Mouse (Mus musculus) neural tube, embryonic 14.5 days (tissue): ENCODE results near the gene Lekr1. TPM values are rescaled to one million over a fixed set of nuclear protein-coding genes. Genes with fewer than 3 reads are reported as not detected.

Experiments
- ATAC-seq: fragments of 200-750 bp; cut with Nextera tagmentation; 2 replicates; pipeline ENCODE4 v1.8.0; 2017; ENCODE audit warnings: low read depth, mild to moderate bottlenecking, moderate TSS enrichment, moderate library complexity
- H3K27ac ChIP-seq: fragments of 300-500 bp; sonication (generic); 2 replicates; pipeline ENCODE4 v1.5.1; 2014; ENCODE audit warnings: low read depth, mild to moderate bottlenecking, control low read depth, low read length, moderate library complexity, mixed read lengths
- H3K27me3 ChIP-seq: fragments of 300-500 bp; sonication (generic); 2 replicates; pipeline ENCODE4 v1.6.1; 2014; ENCODE audit warnings: low read length; ENCODE audit not compliant: control insufficient read depth, insufficient read depth
- H3K36me3 ChIP-seq: fragments of 300-500 bp; sonication (generic); 2 replicates; pipeline ENCODE4 v1.6.1; 2014; ENCODE audit warnings: low read length, mixed read lengths; ENCODE audit not compliant: control insufficient read depth, insufficient read depth
- H3K4me1 ChIP-seq: fragments of 300-500 bp; sonication (generic); 2 replicates; pipeline ENCODE4 v1.6.1; 2014; ENCODE audit warnings: low read length; ENCODE audit not compliant: control insufficient read depth, insufficient read depth
- H3K4me2 ChIP-seq: fragments of 300-500 bp; sonication (generic); 2 replicates; pipeline ENCODE4 v1.6.1; 2014; ENCODE audit warnings: mild to moderate bottlenecking, low read depth, low read length, control low read depth
- H3K4me3 ChIP-seq: fragments of 300-500 bp; sonication (generic); 2 replicates; pipeline ENCODE4 v1.5.1; 2014; ENCODE audit warnings: low read depth, low read length, control low read depth, mixed read lengths
- H3K9ac ChIP-seq: fragments of 300-500 bp; sonication (generic); replicated peaks from 2 replicates; pipeline ENCODE4 v1.6.1; 2014; ENCODE audit warnings: low read depth, mild to moderate bottlenecking, control low read depth, low read length, mixed read lengths
- H3K9me3 ChIP-seq: fragments of 300-500 bp; sonication (generic); 2 replicates; pipeline ENCODE4 v1.6.1; 2016; ENCODE audit warnings: low read length; ENCODE audit not compliant: control insufficient read depth
- WGBS: fragments of 180-500 bp; shearing (Covaris S2); extraction: QIAGEN DNeasy Blood & Tissue Kit; methylation state at CpG from one replicate; pipeline ENCODE4 v1.1.7; 2014; 5-methylcytosine and 5-hydroxymethylcytosine counted together
- polyA plus RNA-seq: library from polyadenylated mRNA; unstranded; fragments of >200 nt; fragmentation: Nextera tagmentation; extraction: Ambion mirVana; gene quantifications from 2 replicates; pipeline ENCODE4 v1.2.1, GENCODE M21; 2014

The Lekr1 gene
- 7.9 and 11.1 TPM in 2 replicates for polyA plus RNA-seq

DNA sequence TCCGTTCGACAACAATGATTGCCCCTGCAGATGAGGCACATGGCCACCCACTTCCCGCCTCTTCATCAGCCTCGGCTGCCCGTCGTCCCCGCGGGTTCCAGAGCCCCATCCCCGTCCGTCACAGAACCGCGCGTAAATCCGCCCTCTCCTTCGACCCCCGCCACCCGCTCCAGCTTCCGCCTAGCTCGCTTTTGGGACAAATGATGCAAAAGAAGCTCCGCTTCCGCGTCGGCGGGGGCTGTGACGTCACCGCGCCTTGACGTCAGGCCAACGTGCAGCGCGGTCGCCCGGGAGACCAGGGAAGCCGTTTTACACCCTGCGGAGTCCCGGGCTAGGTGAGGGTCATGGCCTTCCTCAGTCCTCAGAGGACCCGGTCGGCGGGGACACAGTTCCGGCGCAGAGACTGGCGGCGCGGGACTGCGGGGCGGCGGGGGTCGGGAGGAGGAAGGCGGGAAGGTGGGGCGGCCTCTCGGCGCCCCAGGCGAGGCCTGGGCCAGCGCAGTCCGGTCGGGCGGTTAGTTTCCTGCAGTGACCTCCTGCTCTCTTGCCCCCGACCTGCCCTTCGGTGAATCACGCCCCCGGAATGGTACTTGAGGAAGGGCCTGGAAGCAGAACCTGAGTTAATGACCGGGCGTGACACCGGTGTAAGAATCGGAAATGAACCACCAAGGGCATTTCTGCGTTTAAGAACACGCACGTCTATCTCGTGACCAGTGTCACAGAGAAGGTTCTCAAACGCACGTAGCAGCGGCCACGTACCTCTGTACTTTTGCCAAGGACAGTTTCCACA is at the start of gene Lekr1:
Gene Lekr1, plus strand, starts transcription at position 252 of the 790 bp plus-strand sequence.
- H3K36me3 ChIP-seq: no peaks in the 10 kb centered on the region

DNA sequence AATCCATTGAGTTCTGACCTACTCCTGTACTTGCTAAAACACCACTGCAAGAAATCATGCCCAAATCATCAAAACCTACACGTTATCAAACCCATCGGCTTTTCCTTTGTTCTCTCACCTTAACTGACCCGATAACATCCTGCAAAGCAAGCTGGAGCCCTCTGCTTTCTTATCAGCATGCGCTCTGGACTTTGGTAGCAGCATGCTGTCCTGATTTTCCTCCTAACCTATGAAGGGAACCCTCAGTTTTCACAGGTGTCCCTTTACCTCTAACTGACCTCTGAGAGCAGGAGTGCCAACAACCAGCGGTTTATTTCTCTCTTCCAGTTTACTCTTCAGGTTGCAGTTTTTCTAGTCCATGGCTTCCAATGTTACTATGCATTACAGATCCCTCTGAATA is 48.5 kb upstream of the Lekr1 start:
- Histone ChIP-seq H3K4me1 (no peaks in the 10 kb centered on the region), H3K4me3 (no peak overlapping the region), H3K27ac (no peak overlapping the region), H3K9ac (no peak overlapping the region), H3K36me3 (no peaks in the 10 kb centered on the region), H3K27me3 (no peaks in the 10 kb centered on the region), H3K9me3 (no peaks in the 10 kb centered on the region), H3K4me2 (no peak overlapping the region)
- 81% methylated on average over 5 of the region's 5 CpGs for WGBS
- no peak for ATAC-seq

More for the DNA sequence above, at the start of gene Lekr1:
- Histone ChIP-seq H3K4me2 (peak within 1 kb of the TSS; percentile 60), H3K27me3 (no peaks in the 10 kb centered on the region), H3K4me3 (peak within 1 kb of the TSS; percentile 55), H3K27ac (peak within 1 kb of the TSS; percentile 82), H3K9ac (peak within 1 kb of the TSS; percentile 58), H3K4me1 (no peaks in the 10 kb centered on the region), H3K9me3 (no peaks in the 10 kb centered on the region)
- 2% methylated on average over 61 of the region's 73 CpGs for WGBS
- peak; percentile 95 for ATAC-seq

DNA sequence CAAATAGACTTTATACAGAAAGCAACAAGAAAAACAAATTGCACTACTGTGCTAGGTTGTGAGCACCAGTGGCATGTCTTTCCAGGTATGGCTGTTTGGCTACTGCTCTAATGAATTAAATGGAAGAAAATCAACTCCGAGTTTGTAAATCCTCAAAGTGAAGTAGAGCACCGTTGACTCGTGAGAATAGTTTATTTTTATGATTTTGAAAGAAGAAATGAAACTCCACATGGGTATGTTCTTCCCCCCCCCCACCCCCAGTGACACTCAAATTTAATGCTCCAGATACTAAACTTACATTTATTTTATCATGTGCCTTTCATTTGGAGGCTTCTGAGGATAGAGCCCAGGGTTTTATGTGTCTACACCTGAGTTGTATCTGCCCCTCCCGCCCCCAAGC is 46.7 kb upstream of the Lekr1 start:
- no peak overlapping the region for H3K27ac ChIP-seq
- no peaks in the 10 kb centered on the region for H3K9me3 ChIP-seq
- H3K36me3 ChIP-seq: no peaks in the 10 kb centered on the region
- ATAC-seq: no peak
- no peak overlapping the region for H3K4me2 ChIP-seq
- no peaks in the 10 kb centered on the region for H3K4me1 ChIP-seq
- no peaks in the 10 kb centered on the region for H3K27me3 ChIP-seq
- no peak overlapping the region for H3K9ac ChIP-seq
- 91% methylated on average over 4 of the region's 4 CpGs for WGBS
- H3K4me3 ChIP-seq: no peak overlapping the region

DNA sequence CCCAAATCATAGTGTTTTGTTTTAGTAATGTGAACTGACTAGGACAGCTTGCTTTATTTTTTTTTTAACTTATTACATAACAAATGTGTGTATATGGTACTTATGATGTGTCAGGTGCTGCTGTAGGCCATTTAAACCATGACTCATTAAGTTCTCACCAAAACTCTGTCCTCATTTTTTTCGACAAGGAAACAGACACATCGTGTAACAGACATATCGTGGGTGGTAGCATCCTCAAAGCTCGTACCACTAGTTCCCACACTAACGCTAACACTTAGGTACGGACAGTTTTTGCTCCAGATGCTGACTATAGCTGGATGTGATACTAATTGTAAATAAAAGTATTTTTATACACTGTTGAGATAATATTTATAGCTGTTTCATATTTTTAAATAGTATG is 43.0 kb upstream of the Lekr1 start:
- H3K4me3 ChIP-seq: no peak overlapping the region
- H3K9me3 ChIP-seq: no peaks in the 10 kb centered on the region
- H3K36me3 ChIP-seq: no peaks in the 10 kb centered on the region
- no peaks in the 10 kb centered on the region for H3K4me1 ChIP-seq
- 97% methylated on average over 6 of the region's 6 CpGs for WGBS
- no peak overlapping the region for H3K27ac ChIP-seq
- no peak overlapping the region for H3K4me2 ChIP-seq
- no peaks in the 10 kb centered on the region for H3K27me3 ChIP-seq
- no peak for ATAC-seq
- no peak overlapping the region for H3K9ac ChIP-seq

DNA sequence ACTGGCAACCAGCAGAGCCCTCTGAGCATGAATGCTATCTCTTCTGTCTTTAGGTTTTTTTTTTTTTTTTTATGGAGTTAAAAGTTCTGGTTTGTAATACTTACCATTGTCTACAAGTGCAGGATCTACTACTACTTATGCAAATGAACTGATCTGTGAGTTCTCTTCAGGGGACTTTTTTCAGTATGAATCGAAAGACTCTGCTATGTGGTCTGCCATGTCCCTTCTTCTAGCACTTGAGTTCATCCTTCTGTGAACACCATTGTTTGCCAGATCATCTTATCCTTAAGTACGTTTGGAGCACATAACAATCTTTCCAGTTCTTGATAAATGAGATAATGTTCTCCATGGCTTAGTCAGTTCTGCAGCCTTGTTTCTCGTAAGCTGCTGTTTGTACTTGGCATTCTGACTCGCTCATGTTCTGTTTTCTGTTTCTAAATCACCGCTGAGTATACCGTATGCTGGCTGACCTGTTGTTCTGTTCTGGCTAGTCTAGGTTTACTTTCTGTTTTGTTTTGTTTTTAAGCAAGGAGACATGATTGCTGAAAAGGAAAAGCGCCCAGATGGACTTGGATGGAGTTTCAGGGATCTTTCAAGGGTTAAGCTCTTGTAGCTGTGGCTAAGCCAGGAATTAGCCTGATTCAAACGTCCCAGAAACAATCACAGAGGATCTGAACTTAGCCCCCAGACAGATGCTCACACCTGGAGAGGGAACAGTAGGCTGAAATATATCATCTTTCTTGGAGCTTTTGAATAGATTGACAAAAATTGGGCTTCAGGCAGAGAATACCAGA is 40.3 kb upstream of the Lekr1 start:
- no peak overlapping the region for H3K4me3 ChIP-seq
- no peak overlapping the region for H3K27ac ChIP-seq
- H3K4me2 ChIP-seq: no peak overlapping the region
- no peak overlapping the region for H3K9ac ChIP-seq
- H3K4me1 ChIP-seq: no peaks in the 10 kb centered on the region
- no peaks in the 10 kb centered on the region for H3K27me3 ChIP-seq
- no peak for ATAC-seq
- no peaks in the 10 kb centered on the region for H3K9me3 ChIP-seq
- 88% methylated on average over 8 of the region's 8 CpGs for WGBS
- H3K36me3 ChIP-seq: no peaks in the 10 kb centered on the region

DNA sequence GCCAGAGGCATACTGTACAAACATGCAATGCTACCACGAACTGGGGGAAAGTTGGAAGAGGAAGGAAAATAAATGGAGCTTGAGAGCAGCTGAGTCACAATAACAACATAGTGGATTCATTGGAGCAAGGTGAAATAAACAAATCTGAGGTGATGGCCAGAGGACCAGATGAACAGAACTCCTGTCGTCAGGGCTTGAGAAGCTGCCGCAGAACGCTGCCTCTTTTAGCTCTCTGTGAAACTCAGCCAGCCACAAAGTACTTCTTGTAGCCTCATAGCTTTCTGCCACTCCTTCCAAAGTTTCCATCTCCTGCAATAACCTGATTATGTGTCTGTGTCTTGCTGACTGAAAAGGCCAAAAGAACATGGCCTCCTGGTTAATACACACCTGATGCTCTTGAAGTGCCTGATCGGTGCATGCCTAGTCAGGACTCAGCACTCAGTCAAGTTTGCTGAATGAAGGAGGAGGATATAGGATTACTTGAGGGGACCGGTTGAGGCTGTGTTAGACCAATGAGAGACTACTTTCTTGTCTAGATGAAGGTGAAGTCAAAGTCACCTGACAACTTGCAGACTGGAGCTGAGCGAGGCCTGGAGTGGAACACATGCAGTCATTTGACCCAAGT is 39.6 kb upstream of the Lekr1 start:
- Histone ChIP-seq H3K4me1 (no peaks in the 10 kb centered on the region), H3K27me3 (no peaks in the 10 kb centered on the region), H3K4me3 (no peak overlapping the region), H3K27ac (no peak overlapping the region), H3K9ac (no peak overlapping the region), H3K4me2 (no peak overlapping the region), H3K9me3 (no peaks in the 10 kb centered on the region), H3K36me3 (no peaks in the 10 kb centered on the region)
- ATAC-seq: no peak
- 92% methylated on average over 7 of the region's 7 CpGs for WGBS

DNA sequence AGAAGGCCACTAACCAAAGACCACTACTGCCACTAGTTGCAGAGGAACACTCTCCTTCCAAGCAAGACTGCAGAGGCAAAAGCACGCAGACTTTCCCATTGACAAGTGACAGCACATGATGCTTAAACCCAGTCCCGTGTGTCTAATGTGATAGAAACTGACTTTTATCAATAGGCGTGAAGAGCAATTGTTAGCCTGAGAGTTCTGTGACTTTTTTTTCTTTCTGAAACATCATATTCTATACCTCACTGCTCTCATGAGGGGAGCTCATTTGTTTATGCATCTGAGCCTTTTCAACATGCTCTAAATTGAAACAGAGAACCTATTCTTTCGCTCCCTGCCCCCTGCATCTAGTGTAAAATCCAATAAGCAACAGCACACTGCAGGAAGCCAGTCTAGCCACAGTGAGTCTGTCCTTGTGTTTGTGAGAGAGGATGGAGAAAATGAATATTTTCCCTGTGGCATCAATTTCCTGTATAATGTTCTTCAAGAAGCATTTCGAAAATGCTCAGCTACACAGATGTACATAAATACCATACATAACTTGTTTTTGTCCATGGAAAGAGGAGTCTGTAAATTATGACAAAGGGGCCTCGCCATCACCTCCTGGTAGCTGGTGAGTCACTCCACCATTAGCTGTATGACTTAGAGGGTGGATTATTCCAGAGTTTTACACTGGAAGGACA is 38.9 kb upstream of the Lekr1 start:
- no peak for ATAC-seq
- Histone ChIP-seq H3K4me2 (no peak overlapping the region), H3K27ac (no peak overlapping the region), H3K9ac (no peak overlapping the region), H3K27me3 (no peaks in the 10 kb centered on the region), H3K4me1 (no peaks in the 10 kb centered on the region), H3K36me3 (no peaks in the 10 kb centered on the region), H3K4me3 (no peak overlapping the region), H3K9me3 (no peaks in the 10 kb centered on the region)
- 43% methylated on average over 6 of the region's 6 CpGs for WGBS

DNA sequence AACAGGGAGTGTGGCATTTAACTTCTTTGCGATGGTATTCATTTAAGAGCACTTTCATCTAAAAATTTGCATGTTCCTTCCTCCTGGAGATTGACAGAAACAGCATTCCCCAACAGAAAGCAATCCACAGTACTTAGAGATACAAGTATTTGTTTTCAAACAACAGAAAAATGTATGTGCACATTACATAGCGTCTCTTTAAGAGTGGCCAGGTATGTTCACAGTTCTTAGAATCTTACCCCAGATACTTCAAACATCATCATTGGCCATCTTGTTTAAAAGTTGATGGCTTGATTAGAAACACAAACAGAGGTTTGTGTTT is 38.4 kb upstream of the Lekr1 start:
- no peak overlapping the region for H3K4me3 ChIP-seq
- H3K27ac ChIP-seq: no peak overlapping the region
- H3K36me3 ChIP-seq: no peaks in the 10 kb centered on the region
- no peaks in the 10 kb centered on the region for H3K4me1 ChIP-seq
- H3K27me3 ChIP-seq: no peaks in the 10 kb centered on the region
- ATAC-seq: no peak
- H3K9me3 ChIP-seq: no peaks in the 10 kb centered on the region
- 77% methylated on average over 2 of the region's 2 CpGs for WGBS
- no peak overlapping the region for H3K9ac ChIP-seq
- no peak overlapping the region for H3K4me2 ChIP-seq
